Mouse (Mus musculus) kidney, postnatal 0 days (tissue): ENCODE results near the gene Sarnp. TPM values are rescaled to one million over a fixed set of nuclear protein-coding genes. Genes with fewer than 3 reads are reported as not detected.
A peak's percentile ranks its signal among the peaks of the same experiment; 100 is the strongest.

Source experiments
- ATAC-seq: fragments of 200-750 bp; cut with Nextera tagmentation; replicated peaks from 2 replicates; pipeline ENCODE4 v1.8.0; 2017; ENCODE audit warnings: low read depth, moderate number of reproducible peaks, moderate TSS enrichment, moderate library complexity; ENCODE audit not compliant: low FRiP score
- DNase-seq: peaks from one replicate; pipeline ENCODE4 v3.0.0-alpha.2; 2016; ENCODE audit warnings: low spot score
- H3K27ac ChIP-seq: fragments of 300-500 bp; sonication (generic); 2 replicates; pipeline ENCODE4 v1.5.1; 2014; ENCODE audit warnings: mild to moderate bottlenecking
- H3K27me3 ChIP-seq: fragments of 300-500 bp; sonication (generic); 2 replicates; pipeline ENCODE4 v1.6.1; 2014; ENCODE audit warnings: low read length, mixed read lengths; ENCODE audit not compliant: insufficient read depth
- H3K36me3 ChIP-seq: fragments of 300-500 bp; sonication (generic); 2 replicates; pipeline ENCODE4 v1.6.1; 2014; ENCODE audit warnings: low read length, mixed read lengths; ENCODE audit not compliant: insufficient read depth
- H3K4me1 ChIP-seq: fragments of 300-500 bp; sonication (generic); replicated peaks from 2 replicates; pipeline ENCODE4 v1.6.1; 2014; ENCODE audit warnings: antibody characterized with exemption, low read length, mixed read lengths; ENCODE audit not compliant: insufficient read depth
- H3K4me2 ChIP-seq: fragments of 300-500 bp; sonication (generic); 2 replicates; pipeline ENCODE4 v1.6.1; 2014; ENCODE audit warnings: mild to moderate bottlenecking, low read length, moderate library complexity, mixed read lengths
- H3K4me3 ChIP-seq: fragments of 300-500 bp; sonication (generic); replicated peaks from 2 replicates; pipeline ENCODE4 v1.5.1; 2014; ENCODE audit warnings: low read depth, low read length
- H3K9ac ChIP-seq: fragments of 300-500 bp; sonication (generic); 2 replicates; pipeline ENCODE4 v1.6.1; 2014; ENCODE audit warnings: low read depth, low read length
- H3K9me3 ChIP-seq: fragments of 300-500 bp; sonication (generic); replicated peaks from 2 replicates; pipeline ENCODE4 v1.6.1; 2016; ENCODE audit warnings: low read length, inconsistent platforms, mixed read lengths
- CTCF ChIP-seq: IDR thresholded peaks from 2 replicates; pipeline ENCODE4 v1.5.1; 2016; ENCODE audit warnings: antibody characterized with exemption, low read depth, mild to moderate bottlenecking, moderate library complexity
- WGBS: fragments of 180-500 bp; shearing (Covaris S2); extraction: QIAGEN DNeasy Blood & Tissue Kit; methylation state at CpG from one replicate; pipeline ENCODE4 v1.1.7; 2014; 5-methylcytosine and 5-hydroxymethylcytosine counted together
- polyA plus RNA-seq: library from polyadenylated mRNA; unstranded; fragments of >200 nt; fragmentation: Nextera tagmentation; extraction: Ambion mirVana; gene quantifications from 2 replicates; pipeline ENCODE4 v1.2.1, GENCODE M21; 2015

The Sarnp gene
- polyA plus RNA-seq, 1 experiment from 2014 or later = 164 TPM

- Histone ChIP-seq H3K9me3 (no peaks in the 10 kb centered on the region), H3K4me3 (no peak overlapping the region), H3K9ac (no peak overlapping the region), H3K4me2 (no peak overlapping the region), H3K36me3 (no peaks in the 10 kb centered on the region), H3K4me1 (peaks cover 9% of the 10 kb centered on the region), H3K27ac (peak overlapping the region; percentile 47), H3K27me3 (0 out of 2 replicates have a peak, but pooled peaks cover 3% of the 10 kb centered on the region)
- ATAC-seq (no peak; the same call in 1 of the 2 replicates), DNase-seq (no peak)
- WGBS = 75% methylated on average over 6 of the region's 6 CpGs
- no peak for TF ChIP-seq CTCF
Observed at GRCm38 (mm10) chr10:128899759-128900490, 82.8 kb downstream of the Sarnp start.

- TF ChIP-seq CTCF = no peak
- Histone ChIP-seq H3K9me3 (no peaks in the 10 kb centered on the region), H3K9ac (no peak within 1 kb of the TSS), H3K4me1 (peaks cover 8% of the 10 kb centered on the region), H3K27ac (peak within 1 kb of the TSS; percentile 47), H3K4me2 (no peak within 1 kb of the TSS), H3K36me3 (no peaks in the 10 kb centered on the region), H3K4me3 (no peak within 1 kb of the TSS), H3K27me3 (0 out of 2 replicates have a peak, but pooled peaks cover 3% of the 10 kb centered on the region)
- ATAC-seq (no peak), DNase-seq (no peak)
- 80% methylated on average over 3 of the region's 3 CpGs for WGBS
Observed at GRCm38 (mm10) chr10:128900698-128901097, 83.6 kb downstream of the Sarnp start, which contains the start of gene Cd63. TSS of gene Cd63 (plus strand) at chr10:128900989.

- Histone ChIP-seq H3K27ac (no peak overlapping the region), H3K4me3 (no peak overlapping the region), H3K4me1 (peaks cover under 1% of the 10 kb centered on the region; the same call in 1 of the 2 replicates), H3K9ac (no peak overlapping the region), H3K4me2 (no peak overlapping the region), H3K36me3 (no peaks in the 10 kb centered on the region), H3K9me3 (no peaks in the 10 kb centered on the region), H3K27me3 (no peaks in the 10 kb centered on the region)
- ATAC-seq (no peak), DNase-seq (no peak)
- WGBS = 85% methylated on average over 1 of the region's 1 CpGs
- no peak for TF ChIP-seq CTCF
Observed at GRCm38 (mm10) chr10:128901409-128901808, 84.3 kb downstream of the Sarnp start.

GRCm38 (mm10) chr10:128902409-128902988 lies 85.4 kb downstream of the Sarnp start:
- ATAC-seq = 0 out of 2 replicates have a peak, but pooled peaks have one; percentile 26
- TF ChIP-seq CTCF = no peak
- no peaks in the 10 kb centered on the region for H3K36me3 ChIP-seq
- H3K4me2 ChIP-seq = no peak overlapping the region
- no peak overlapping the region for H3K4me3 ChIP-seq
- H3K27ac ChIP-seq = peak overlapping the region; percentile 1; the same call in 1 of the 2 replicates
- H3K27me3 ChIP-seq = no peaks in the 10 kb centered on the region
- H3K4me1 ChIP-seq = no peaks in the 10 kb centered on the region; the same call in 1 of the 2 replicates
- H3K9ac ChIP-seq = no peak overlapping the region
- no peaks in the 10 kb centered on the region for H3K9me3 ChIP-seq
- no peak for DNase-seq
- 85% methylated on average over 3 of the region's 3 CpGs for whole genome bisulfite sequencing

GRCm38 (mm10) chr10:128904812-128905211 lies 87.7 kb downstream of the Sarnp start:
- Histone ChIP-seq H3K4me3 (no peak overlapping the region), H3K27me3 (no peaks in the 10 kb centered on the region), H3K9me3 (no peaks in the 10 kb centered on the region), H3K9ac (no peak overlapping the region), H3K4me2 (no peak overlapping the region), H3K27ac (no peak overlapping the region), H3K36me3 (no peaks in the 10 kb centered on the region), H3K4me1 (peaks cover 6% of the 10 kb centered on the region)
- ATAC-seq (no peak), DNase-seq (no peak)
- WGBS = 70% methylated on average over 5 of the region's 5 CpGs
- TF ChIP-seq CTCF = no peak

- peak overlapping the region; percentile 97 for H3K27ac ChIP-seq
- H3K9ac ChIP-seq = peak overlapping the region; percentile 97
- DNase-seq (peak; percentile 39), ATAC-seq (peak; percentile 8)
- peak overlapping the region; percentile 91 for H3K4me3 ChIP-seq
- peaks cover 6% of the 10 kb centered on the region; the same call in 1 of the 2 replicates for H3K36me3 ChIP-seq
- TF ChIP-seq CTCF = no peak
- H3K4me1 ChIP-seq = peaks cover 12% of the 10 kb centered on the region
- H3K27me3 ChIP-seq = no peaks in the 10 kb centered on the region
- no peaks in the 10 kb centered on the region for H3K9me3 ChIP-seq
- H3K4me2 ChIP-seq = peak overlapping the region; percentile 67
- WGBS = 46% methylated on average over 13 of the region's 13 CpGs
Observed at GRCm38 (mm10) chr10:128908778-128909448, 91.8 kb downstream of the Sarnp start.
